Mouse (Mus musculus) mouse embryonic stem cell (cell line): Measurements from ENCODE around the gene Nipsnap3a.

ENCODE experiments used
- in situ Hi-C, 2 experiments: fragments of 300-500 bp; cut with MboI; formaldehyde crosslinking; loops; 1 replicate in 1 of 2; 3 replicates in 1 of 2; pipeline ENCODE4 v1.14.3; 2019 to 2020; ENCODE audit warnings: low sequenced_read_pairs in 2 of 2, low pct_unique_long_range_greater_than_20kb in 1 of 2, mixed read lengths in 1 of 2; ENCODE audit not compliant: unreplicated experiment in 1 of 2

Nipsnap3a gene

DNA sequence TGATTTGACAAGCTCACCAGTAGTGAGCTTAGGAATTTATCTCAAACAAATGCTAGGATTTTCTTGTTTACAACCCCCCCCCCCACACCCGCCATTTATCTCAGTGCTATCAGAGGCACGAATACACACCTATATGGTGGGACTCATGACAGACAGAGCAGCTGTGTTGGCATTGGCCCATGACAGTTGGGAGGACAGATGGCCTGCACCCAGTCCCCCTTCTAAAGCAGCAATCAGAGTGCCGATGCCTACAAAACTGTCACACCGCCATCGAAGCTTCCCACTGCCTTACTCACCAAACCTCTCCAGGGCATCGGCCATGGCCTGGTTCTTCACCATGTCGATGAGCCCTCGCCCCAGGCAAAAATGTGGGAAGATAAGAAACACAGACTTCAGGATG, 54.7 kb downstream of the Nipsnap3a start:
- in situ Hi-C loops: no loop called here

DNA sequence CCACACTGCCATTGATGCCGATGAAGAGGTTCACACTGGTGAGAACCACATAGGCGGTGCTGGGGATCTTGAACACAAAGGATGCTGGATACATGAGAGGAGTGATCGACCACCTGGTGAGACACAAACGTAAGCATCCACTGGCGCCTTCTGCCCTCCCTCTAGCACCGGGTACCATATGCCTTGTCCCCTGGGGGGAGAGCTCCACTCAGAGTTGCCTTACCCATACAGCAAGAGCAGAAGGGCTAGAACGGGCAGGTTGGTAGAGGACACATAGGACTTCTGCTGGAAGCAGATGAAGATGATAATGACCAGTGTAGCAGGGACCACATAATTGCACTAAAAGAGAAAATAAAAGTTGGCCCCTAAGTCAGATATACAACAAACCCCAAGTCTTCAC, 56.7 kb downstream of the Nipsnap3a start:
- in situ Hi-C loops: no loop called here

DNA sequence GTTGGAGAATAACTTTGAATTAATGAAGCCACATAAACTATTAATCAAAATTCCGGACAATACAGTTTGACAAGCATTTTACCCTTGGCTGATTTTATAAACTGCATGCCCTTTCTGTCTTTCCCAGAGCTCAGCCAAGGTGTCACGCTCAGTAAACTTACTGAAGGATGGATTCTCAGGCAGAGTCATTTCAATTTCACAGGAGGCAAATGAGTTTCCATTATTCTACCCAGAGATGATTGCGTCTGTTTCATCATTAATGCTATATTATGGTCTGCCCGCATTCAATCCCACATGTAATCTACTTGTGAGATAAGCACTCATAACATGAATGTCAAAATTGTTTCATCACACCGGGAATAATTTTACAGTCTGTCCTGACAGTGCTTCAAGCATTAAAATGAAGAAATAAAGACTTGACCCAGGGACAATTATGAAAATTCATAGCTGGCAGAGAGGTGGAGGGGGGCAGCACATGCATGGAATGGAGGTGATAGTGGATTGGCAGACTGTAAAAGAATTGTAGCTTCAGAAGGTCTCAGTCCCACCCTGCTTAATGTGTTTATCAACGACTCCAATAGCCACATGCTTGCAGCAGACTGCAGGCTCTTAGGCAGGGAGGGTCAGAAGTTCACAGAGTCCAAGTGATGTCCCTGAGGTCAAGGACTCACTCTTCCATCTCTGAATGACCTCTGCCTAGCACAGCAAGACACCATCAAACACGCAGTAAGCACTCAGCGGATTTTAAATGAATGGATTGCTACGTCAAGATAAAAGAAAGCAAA, 57.4 kb downstream of the Nipsnap3a start:
- in situ Hi-C loops: no loop called here
